Mouse (Mus musculus): ENCODE measurements at regions not wholly inside any gene's neighbourhood (a gene's known extent, or its start where the extent isn't known, plus 50 kb on each side); places are given as distances from the start of the nearest gene placed in this dataset.

DNA sequence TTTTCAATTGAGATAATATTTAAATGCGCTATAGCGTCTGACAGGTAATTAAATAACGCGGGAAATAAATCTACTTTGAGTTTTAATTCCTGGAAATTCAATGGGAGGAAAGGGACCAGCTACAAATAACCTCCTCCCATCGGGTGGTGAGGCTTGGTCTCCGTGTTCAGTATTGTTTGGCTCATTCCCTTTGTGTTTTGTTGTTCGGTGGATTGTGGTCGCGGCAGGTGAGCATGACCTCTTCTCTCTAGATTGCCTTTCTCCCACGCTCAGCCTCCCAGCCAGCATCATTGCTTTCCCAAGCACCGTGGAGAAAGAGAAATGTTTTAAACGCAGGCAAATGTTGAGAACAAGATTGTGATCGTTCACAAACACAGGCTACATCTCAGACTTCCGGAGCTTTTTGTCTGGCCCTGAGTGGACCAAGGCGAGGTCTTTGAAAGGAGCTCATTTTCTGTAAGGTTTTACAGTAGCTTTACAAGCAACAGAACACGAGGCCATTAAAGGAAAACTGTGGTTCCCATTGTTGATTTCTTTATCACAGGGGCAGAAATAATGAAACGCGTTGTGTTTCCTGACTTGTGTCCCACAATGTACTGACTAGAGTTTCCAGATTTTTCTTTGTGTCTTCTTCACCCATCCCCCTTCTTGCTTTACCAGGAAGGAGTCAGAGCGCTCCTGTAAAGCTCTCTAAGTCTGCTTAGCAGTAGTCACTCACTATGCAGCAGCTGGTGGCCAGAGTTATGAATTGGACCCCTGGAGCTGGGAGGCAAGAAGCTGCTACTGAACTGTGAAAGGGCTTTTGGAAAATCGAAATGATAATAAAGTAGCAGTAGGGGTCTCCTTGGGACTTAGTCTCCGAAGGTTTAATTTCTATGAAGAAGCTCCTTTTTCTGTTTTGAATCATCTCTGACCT is 337.7 kb downstream of the Galc start:
- H3K27me3 ChIP-seq (ENCODE audit: insufficient read depth, low read length) = no peaks in the 10 kb centered on the region
- no peak overlapping the region for H3K9ac ChIP-seq
- 39% methylated on average over 21 of the region's 21 CpGs for WGBS
- no peaks in the 10 kb centered on the region for H3K9me3 ChIP-seq (ENCODE audit: low read length)
- DNase-seq = no peak
- no peak for TF ChIP-seq CTCF (IDR thresholded peaks at IDR 0.05; ENCODE audit: low read depth)
- H3K4me3 ChIP-seq (ENCODE audit: low read depth, low read length) = no peak overlapping the region
- H3K4me2 ChIP-seq (ENCODE audit: low read depth) = no peak overlapping the region
- no peaks in the 10 kb centered on the region for H3K36me3 ChIP-seq (ENCODE audit: insufficient read depth)
- no peak for ATAC-seq
- no peak overlapping the region for H3K27ac ChIP-seq (ENCODE audit: low read depth, low read length)
- no peaks in the 10 kb centered on the region for H3K4me1 ChIP-seq (ENCODE audit: insufficient read depth)

DNA sequence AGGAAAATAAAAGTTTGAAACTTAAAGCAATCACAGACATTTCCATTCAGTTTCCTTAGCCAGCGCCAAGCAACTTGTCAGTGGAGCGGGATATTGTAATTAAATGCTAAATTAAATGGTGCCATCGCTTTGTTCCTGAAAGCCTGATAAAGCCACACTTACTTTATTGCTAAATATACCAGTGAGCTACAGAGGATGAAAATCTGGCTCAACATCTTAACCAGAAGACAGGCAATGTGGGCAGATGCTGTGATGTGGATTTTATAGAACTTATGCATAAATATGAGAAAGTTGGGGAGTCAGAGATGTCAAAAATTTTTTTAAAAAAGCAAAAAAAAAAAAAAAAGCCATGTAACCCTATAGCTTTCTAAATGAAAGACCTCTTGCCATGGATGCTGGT is 340.8 kb downstream of the Galc start:
- H3K9ac ChIP-seq = no peak overlapping the region
- no peak for TF ChIP-seq CTCF (IDR thresholded peaks at IDR 0.05; ENCODE audit: low read depth)
- no peak overlapping the region for H3K4me2 ChIP-seq (ENCODE audit: low read depth)
- no peaks in the 10 kb centered on the region for H3K27me3 ChIP-seq (ENCODE audit: insufficient read depth, low read length)
- no peak overlapping the region for H3K27ac ChIP-seq (ENCODE audit: low read depth, low read length)
- whole genome bisulfite sequencing = 90% methylated on average over 3 of the region's 3 CpGs
- ATAC-seq (no peak), DNase-seq (no peak)
- H3K4me1 ChIP-seq (ENCODE audit: insufficient read depth) = no peaks in the 10 kb centered on the region
- H3K9me3 ChIP-seq (ENCODE audit: low read length) = no peaks in the 10 kb centered on the region
- H3K4me3 ChIP-seq (ENCODE audit: low read depth, low read length) = no peak overlapping the region
- no peaks in the 10 kb centered on the region for H3K36me3 ChIP-seq (ENCODE audit: insufficient read depth)

DNA sequence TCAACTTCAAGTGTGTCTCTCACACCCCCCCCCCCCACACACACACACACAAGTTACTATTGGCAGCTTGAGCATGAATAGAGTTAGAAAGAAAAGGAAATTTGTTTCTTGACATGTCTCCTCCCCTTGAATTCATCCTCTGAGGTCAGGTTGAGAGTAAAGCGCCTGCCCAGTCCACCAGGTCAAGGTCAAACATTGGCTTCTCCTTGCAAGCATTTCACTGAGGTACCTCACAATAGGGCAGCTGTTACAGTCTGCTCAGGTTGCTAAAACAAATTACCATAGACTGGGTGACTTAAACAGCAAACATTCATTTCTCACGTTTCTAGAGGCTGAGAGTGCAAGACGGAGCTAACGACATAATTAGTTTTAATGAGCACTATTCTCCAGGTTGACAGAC is 344.2 kb downstream of the Galc start:
- Histone ChIP-seq H3K4me1 (ENCODE audit: insufficient read depth) (no peaks in the 10 kb centered on the region), H3K4me2 (ENCODE audit: low read depth) (no peak overlapping the region), H3K9ac (no peak overlapping the region), H3K4me3 (ENCODE audit: low read depth, low read length) (no peak overlapping the region), H3K9me3 (ENCODE audit: low read length) (no peaks in the 10 kb centered on the region), H3K27ac (ENCODE audit: low read depth, low read length) (no peak overlapping the region), H3K36me3 (ENCODE audit: insufficient read depth) (no peaks in the 10 kb centered on the region), H3K27me3 (ENCODE audit: insufficient read depth, low read length) (no peaks in the 10 kb centered on the region)
- WGBS = 35% methylated on average over 4 of the region's 4 CpGs
- DNase-seq (no peak), ATAC-seq (no peak)
- no peak for TF ChIP-seq CTCF (IDR thresholded peaks at IDR 0.05; ENCODE audit: low read depth)

DNA sequence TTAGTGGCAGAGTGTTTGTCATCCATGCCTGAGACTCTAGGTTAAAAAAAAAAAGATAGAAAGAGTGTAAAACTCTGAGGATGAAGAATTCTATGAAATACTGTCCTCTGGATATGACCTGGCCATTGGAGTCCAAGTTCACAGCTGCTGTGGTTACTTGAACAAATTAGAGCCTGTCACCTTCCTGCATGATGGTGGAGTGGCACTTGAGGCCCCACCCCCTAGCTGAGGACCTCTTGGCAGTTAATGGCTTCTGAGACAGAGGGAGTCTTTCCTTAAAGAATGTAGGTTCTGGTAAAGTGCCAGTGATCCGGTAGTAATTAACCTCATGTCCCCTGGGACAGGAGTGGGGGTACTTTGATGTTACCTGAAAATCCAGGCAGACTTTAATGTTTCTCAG is 346.5 kb downstream of the Galc start:
- no peak overlapping the region for H3K27ac ChIP-seq (ENCODE audit: low read depth, low read length)
- DNase-seq (no peak), ATAC-seq (no peak)
- H3K9ac ChIP-seq = no peak overlapping the region
- TF ChIP-seq CTCF (IDR thresholded peaks at IDR 0.05; ENCODE audit: low read depth) = no peak
- no peaks in the 10 kb centered on the region for H3K4me1 ChIP-seq (ENCODE audit: insufficient read depth)
- 82% methylated on average over 1 of the region's 1 CpGs for WGBS
- no peaks in the 10 kb centered on the region for H3K9me3 ChIP-seq (ENCODE audit: low read length)
- H3K4me3 ChIP-seq (ENCODE audit: low read depth, low read length) = no peak overlapping the region
- H3K27me3 ChIP-seq (ENCODE audit: insufficient read depth, low read length) = no peaks in the 10 kb centered on the region
- no peaks in the 10 kb centered on the region for H3K36me3 ChIP-seq (ENCODE audit: insufficient read depth)
- no peak overlapping the region for H3K4me2 ChIP-seq (ENCODE audit: low read depth)

DNA sequence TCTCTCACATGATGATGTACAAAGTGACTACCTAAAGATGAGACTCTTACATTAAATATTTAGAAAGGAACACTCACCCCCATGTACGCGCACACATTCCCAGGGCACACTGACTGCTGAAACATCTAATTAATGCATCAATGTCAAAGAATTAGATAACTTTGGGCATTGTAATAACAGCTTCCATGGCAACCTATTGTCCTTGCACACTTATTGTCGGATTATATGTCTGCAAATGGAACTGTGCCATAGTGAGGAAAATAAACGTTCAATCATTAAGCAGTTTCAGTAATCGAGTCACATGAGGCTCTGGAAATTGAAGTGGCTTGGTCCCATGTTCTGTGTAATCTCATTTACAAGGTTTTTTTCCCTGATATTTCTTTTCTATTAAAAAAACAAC is 360.0 kb downstream of the Galc start:
- DNase-seq (no peak), ATAC-seq (no peak)
- H3K27me3 ChIP-seq (ENCODE audit: insufficient read depth, low read length) = no peaks in the 10 kb centered on the region
- H3K9me3 ChIP-seq (ENCODE audit: low read length) = no peaks in the 10 kb centered on the region
- no peaks in the 10 kb centered on the region for H3K4me1 ChIP-seq (ENCODE audit: insufficient read depth)
- no peak overlapping the region for H3K4me2 ChIP-seq (ENCODE audit: low read depth)
- H3K9ac ChIP-seq = no peak overlapping the region
- TF ChIP-seq CTCF (IDR thresholded peaks at IDR 0.05; ENCODE audit: low read depth) = no peak
- no peak overlapping the region for H3K27ac ChIP-seq (ENCODE audit: low read depth, low read length)
- H3K4me3 ChIP-seq (ENCODE audit: low read depth, low read length) = no peak overlapping the region
- 31% methylated on average over 5 of the region's 5 CpGs for WGBS
- H3K36me3 ChIP-seq (ENCODE audit: insufficient read depth) = no peaks in the 10 kb centered on the region

DNA sequence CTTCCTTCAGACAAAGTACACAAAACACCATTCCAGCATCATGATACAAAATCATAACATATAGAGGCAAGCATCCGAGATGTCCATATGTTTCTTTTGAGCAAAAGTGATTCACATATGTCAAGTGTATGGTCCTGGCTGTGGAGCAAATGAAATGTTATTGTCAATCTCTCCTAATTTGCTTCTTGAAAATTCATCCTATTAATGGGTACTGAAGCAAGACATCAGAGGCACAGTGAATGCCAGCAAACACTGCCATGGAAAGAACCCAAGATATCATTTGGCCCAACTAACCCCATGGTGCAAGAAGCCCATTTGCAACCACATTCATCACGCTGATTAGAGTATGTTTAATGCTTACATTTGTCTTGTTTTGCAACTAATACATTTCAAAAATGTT is 361.1 kb downstream of the Galc start:
- no peak for ATAC-seq

DNA sequence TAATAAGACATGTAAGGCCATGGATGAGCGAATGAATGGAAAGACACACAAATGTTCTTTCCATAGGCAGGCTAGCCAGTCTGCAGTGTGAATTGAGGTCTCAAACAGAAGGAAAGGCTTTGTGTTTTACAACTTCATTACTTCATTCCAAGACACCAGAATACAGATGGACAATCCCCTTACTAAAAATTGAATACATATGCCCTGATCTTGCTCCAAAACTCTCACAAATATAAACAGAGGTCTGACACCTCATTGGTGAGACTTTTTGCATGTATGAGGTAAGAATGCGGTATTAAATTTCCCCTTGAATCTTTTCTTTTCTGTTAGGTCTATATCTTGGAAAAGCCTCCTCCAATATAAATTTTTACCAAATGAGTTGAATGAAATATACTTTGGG is 363.3 kb downstream of the Galc start:
- H3K4me3 ChIP-seq (ENCODE audit: low read depth, low read length) = no peak overlapping the region
- 89% methylated on average over 2 of the region's 2 CpGs for WGBS
- DNase-seq = no peak
- no peak for TF ChIP-seq CTCF (IDR thresholded peaks at IDR 0.05; ENCODE audit: low read depth)
- H3K36me3 ChIP-seq (ENCODE audit: insufficient read depth) = no peaks in the 10 kb centered on the region
- H3K4me1 ChIP-seq (ENCODE audit: insufficient read depth) = no peaks in the 10 kb centered on the region
- no peak for ATAC-seq
- no peak overlapping the region for H3K4me2 ChIP-seq (ENCODE audit: low read depth)
- H3K27ac ChIP-seq (ENCODE audit: low read depth, low read length) = no peak overlapping the region
- H3K27me3 ChIP-seq (ENCODE audit: insufficient read depth, low read length) = no peaks in the 10 kb centered on the region
- no peaks in the 10 kb centered on the region for H3K9me3 ChIP-seq (ENCODE audit: low read length)
- H3K9ac ChIP-seq = no peak overlapping the region

More for the DNA sequence above, 361.1 kb downstream of the Galc start:
- no peak for DNase-seq
- Histone ChIP-seq H3K27me3 (ENCODE audit: insufficient read depth, low read length) (no peaks in the 10 kb centered on the region), H3K9ac (no peak overlapping the region), H3K4me1 (ENCODE audit: insufficient read depth) (no peaks in the 10 kb centered on the region), H3K27ac (ENCODE audit: low read depth, low read length) (no peak overlapping the region), H3K9me3 (ENCODE audit: low read length) (no peaks in the 10 kb centered on the region), H3K4me3 (ENCODE audit: low read depth, low read length) (no peak overlapping the region), H3K4me2 (ENCODE audit: low read depth) (no peak overlapping the region), H3K36me3 (ENCODE audit: insufficient read depth) (no peaks in the 10 kb centered on the region)
- TF ChIP-seq CTCF (IDR thresholded peaks at IDR 0.05; ENCODE audit: low read depth) = no peak
- 61% methylated on average over 2 of the region's 2 CpGs for WGBS

Measured in forebrain, postnatal 0 days (tissue).